Mouse (Mus musculus): ENCODE measurements around the gene S100a7a.

GRCm38 (mm10) chr3:90648981-90649380 is 4.8 kb upstream of the S100a7a start:
- TF ChIP-seq POLR2A (IDR thresholded peaks at IDR 0.05; ENCODE audit: control insufficient read depth, extremely low read depth, insufficient read depth, low read length, poor library complexity) (no peak), CTCF (IDR thresholded peaks at IDR 0.05; ENCODE audit: borderline replicate concordance, control insufficient read depth, extremely low read depth, insufficient read depth, low read length, poor library complexity) (no peak)

Measured in thymus, adult 2 months (tissue).